Mouse (Mus musculus) gastrocnemius, adult 2 months (tissue): ENCODE measurements around the gene Ncf1. TPM values are rescaled to one million over a fixed set of nuclear protein-coding genes. Genes with fewer than 3 reads are reported as not detected.

Experiments
- DNase-seq: peaks from one replicate; pipeline ENCODE4 v3.0.0; 2022
- H3K27ac ChIP-seq: fragments of 200-600 bp; 2 replicates; pipeline ENCODE4 v1.8.1; 2022; ENCODE audit warnings: mild to moderate bottlenecking
- H3K4me3 ChIP-seq: fragments of 200-600 bp; 2 replicates; pipeline ENCODE4 v1.8.1; 2022; ENCODE audit warnings: mild to moderate bottlenecking, moderate library complexity
- CTCF ChIP-seq: fragments of 200-600 bp; IDR thresholded peaks from 2 replicates; pipeline ENCODE4 v1.8.1; 2022; ENCODE audit warnings: antibody characterized with exemption, mild to moderate bottlenecking, moderate library complexity
- intact Hi-C: fragments of 180-260 bp; cut with DNase I; formaldehyde crosslinking; loops from one replicate; pipeline ENCODE4 v1.15.1; 2025
- total RNA-seq, 2 experiments: library from RNA; stranded (reverse); gene quantifications; 2 replicates each; pipeline ENCODE4 v1.2.3; 2021

The Ncf1 gene
- total RNA-seq, 2 experiments from 2014 or later = 1.0 to 3.8 TPM

- no peak for TF ChIP-seq CTCF
- H3K27ac ChIP-seq = peak within 1 kb of the TSS; percentile 99
- intact Hi-C loops = loop anchor here (5.0 kb wide), 1 partner anchor 303 kb away; no protein-coding TSS in a partner anchor
- DNase-seq = peak; percentile 99
- H3K4me3 ChIP-seq = peak within 1 kb of the TSS; percentile 90
Observed at GRCm38 (mm10) chr5:134183880-134184808, 45.3 kb downstream of the Ncf1 start, which contains the start of gene Gtf2ird2. TSS of gene Gtf2ird2 (plus strand) at chr5:134184019.

- no peak for TF ChIP-seq CTCF
- H3K27ac ChIP-seq = peak overlapping the region; percentile 99
- intact Hi-C loops = loop anchor here (5.0 kb wide), 1 partner anchor 304 kb away; no protein-coding TSS in a partner anchor
- no peak for DNase-seq
- peak overlapping the region; percentile 90 for H3K4me3 ChIP-seq
Observed at GRCm38 (mm10) chr5:134183162-134183561, 46.3 kb downstream of the Ncf1 start.

DNA sequence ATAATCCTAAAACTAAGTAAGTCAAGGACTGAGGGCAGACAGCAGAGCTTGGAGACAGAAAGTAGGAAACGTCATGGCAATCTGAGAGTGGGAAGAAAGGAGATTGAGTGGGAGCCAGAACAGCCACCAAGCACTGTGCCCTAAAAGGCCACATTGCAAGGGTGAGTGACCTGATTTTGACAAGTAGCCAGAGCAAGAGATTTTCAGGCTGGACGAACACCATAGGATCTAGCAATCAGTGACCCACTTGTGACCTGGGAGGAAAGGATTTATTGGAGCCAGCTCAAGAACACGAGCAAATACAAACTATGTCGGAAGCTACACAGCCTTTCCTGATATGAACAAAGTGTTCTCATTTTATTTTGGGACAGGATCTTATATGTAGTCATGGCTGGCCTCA is 46.7 kb downstream of the Ncf1 start:
- H3K4me3 ChIP-seq = peak overlapping the region; percentile 90
- H3K27ac ChIP-seq = peak overlapping the region; percentile 99
- no peak for TF ChIP-seq CTCF
- peak; percentile 44 for DNase-seq
- intact Hi-C loops = loop anchor here (5.0 kb wide), 1 partner anchor 305 kb away; no protein-coding TSS in a partner anchor

- no peak for TF ChIP-seq CTCF
- intact Hi-C loops = loop anchor here (5.0 kb wide), 1 partner anchor 305 kb away; no protein-coding TSS in a partner anchor
- no peak overlapping the region for H3K4me3 ChIP-seq
- DNase-seq = no peak
- H3K27ac ChIP-seq = peak overlapping the region; percentile 99
Observed at GRCm38 (mm10) chr5:134182172-134182571, 47.3 kb downstream of the Ncf1 start.

- H3K4me3 ChIP-seq = no peak overlapping the region
- DNase-seq = peak; percentile 82
- intact Hi-C loops = loop anchor here (2.0 to 5.0 kb wide), 2 partner anchors 161 to 307 kb away; no protein-coding TSS in a partner anchor
- H3K27ac ChIP-seq = no peak overlapping the region
- TF ChIP-seq CTCF = peak; percentile 86
Observed at GRCm38 (mm10) chr5:134179871-134180270, 49.6 kb downstream of the Ncf1 start.

DNA sequence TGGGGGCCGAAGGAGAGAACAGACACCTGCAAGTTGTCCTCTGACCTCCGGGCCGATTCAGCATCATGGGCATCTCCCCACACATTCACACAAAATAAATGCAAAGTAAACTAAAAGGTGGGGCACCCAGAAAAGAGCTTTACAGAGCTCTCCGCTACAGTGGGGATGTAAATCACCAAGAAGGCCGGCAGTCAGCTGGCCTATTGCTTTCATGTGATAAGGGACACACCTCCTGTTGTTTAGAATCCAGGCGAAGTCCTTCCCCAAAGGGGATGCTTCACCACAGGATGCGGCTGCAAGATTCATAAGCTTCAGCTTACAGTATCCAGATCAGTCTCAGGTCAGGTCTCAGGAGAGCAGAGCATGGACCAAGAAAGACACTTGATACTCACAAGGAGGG is 50.9 kb downstream of the Ncf1 start:
- intact Hi-C loops = loop anchor here (2.0 kb wide), 1 partner anchor 162 kb away; no protein-coding TSS in a partner anchor
- no peak for DNase-seq
- TF ChIP-seq CTCF = no peak
- Histone ChIP-seq H3K27ac (peak overlapping the region; percentile 40; the same call in 1 of the 2 replicates), H3K4me3 (no peak overlapping the region)

DNA sequence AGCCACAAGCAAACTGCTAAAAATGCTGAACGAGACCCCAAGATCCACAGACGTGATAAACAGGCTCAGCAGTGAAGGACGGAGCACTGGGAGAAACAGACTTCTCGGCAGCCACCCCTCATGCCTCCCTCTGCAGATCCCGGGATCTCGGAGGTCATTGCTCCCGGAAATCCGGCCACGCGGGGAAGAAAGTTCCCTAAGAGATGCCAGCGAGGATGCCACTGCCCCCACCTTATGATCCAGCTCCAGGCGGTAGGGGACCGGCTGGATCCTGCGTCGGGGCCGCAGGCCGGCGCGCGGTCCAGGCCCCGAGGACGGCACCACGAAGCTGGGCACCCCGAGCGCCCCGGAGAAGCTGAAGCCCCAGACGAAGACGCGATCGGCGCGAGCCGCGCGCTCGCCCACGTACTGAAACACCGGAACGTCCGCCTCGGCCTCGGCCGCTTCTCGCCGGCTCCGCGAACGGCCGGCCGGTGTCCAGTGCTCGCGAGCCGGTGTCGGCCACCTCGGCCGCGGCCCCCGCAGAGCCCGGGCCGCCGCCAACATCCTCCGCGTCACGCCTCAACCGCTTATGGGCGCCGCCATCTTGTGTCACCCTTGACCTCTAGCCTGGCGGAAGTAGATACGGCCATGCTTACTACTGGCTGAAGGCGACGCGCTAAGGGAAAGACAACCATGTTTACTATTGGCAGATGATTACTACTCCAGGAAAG is 53.1 kb downstream of the Ncf1 start, which contains the start of gene Rcc1l:
TSS of gene Rcc1l (minus strand) at position 606 of the 713 bp plus-strand sequence.
- Histone ChIP-seq H3K27ac (peak within 1 kb of the TSS; percentile 95), H3K4me3 (peak within 1 kb of the TSS; percentile 95)
- DNase-seq = peak; percentile 89
- no peak for TF ChIP-seq CTCF
- intact Hi-C loops = no loop called here

- intact Hi-C loops = no loop called here
- TF ChIP-seq CTCF = no peak
- Histone ChIP-seq H3K27ac (peak overlapping the region; percentile 95), H3K4me3 (peak overlapping the region; percentile 95)
- DNase-seq = no peak
Observed at GRCm38 (mm10) chr5:134175696-134176095, 53.7 kb downstream of the Ncf1 start.

DNA sequence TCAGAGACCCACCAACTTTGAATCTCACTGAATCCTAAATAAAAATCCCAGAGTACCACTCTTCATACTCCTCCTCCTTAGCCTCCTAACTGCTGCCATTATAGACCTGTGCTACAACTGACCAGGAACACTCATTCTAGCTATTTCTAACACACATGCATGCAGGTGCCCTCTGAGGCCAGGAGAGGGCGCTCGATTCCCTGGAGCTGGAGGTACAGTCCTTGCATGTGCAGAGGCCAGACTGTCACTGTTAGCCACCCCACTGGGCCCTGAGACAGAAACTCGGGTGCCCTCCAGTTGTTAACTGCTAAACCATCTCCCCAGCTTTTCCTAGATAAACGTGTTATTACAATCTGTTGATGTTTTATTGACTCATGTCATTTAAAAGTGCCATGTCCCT is 56.2 kb downstream of the Ncf1 start:
- no peak overlapping the region for H3K4me3 ChIP-seq
- peak; percentile 63 for TF ChIP-seq CTCF
- DNase-seq = peak; percentile 39
- H3K27ac ChIP-seq = no peak overlapping the region
- intact Hi-C loops = no loop called here

DNA sequence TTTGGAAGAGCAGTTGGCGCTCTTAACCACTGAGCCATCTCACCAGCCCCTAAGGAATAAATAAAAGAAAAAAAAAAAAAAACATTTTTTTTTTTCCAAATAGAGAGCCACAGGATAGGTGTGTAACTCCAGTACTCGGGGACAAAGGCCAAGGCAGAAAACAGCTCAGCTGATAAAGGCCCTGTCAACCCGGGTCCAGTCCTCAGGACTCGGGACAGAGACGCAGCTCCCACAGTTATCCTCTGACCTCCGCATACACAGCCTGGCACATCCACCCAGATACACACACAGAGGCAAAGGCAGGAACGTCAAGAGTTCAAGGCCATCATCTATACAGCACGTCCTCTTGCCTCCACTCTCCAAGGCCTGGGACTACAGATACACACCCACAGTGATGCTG is 59.3 kb downstream of the Ncf1 start:
- H3K4me3 ChIP-seq = no peak overlapping the region
- intact Hi-C loops = no loop called here
- no peak for DNase-seq
- no peak overlapping the region for H3K27ac ChIP-seq
- no peak for TF ChIP-seq CTCF

Other genes starting within 250 kb of the Ncf1 start
- 10 to 100 TPM; 34.8 to 47.1 TPM for gene Castor2, start 129.9 kb downstream of the Ncf1 start, total RNA-seq
- 10 to 100 TPM; 24.1 to 25.1 TPM for gene Rcc1l, start 52.9 kb downstream of the Ncf1 start, total RNA-seq
- gene Gtf2ird2, start 45.6 kb downstream of the Ncf1 start, total RNA-seq = 1 to 10 TPM; 6.1 to 6.4 TPM
- gene Gtf2i, start 85.1 kb upstream of the Ncf1 start, total RNA-seq = 100 to 1,000 TPM; 103 to 122 TPM
- 10 to 100 TPM; 14.6 to 21.5 TPM for gene Gtf2ird1, start 227.1 kb upstream of the Ncf1 start, total RNA-seq